Mouse (Mus musculus) thymus, postnatal 25 days (tissue): ENCODE data around the gene Sumf1.
A peak's percentile ranks its signal among the peaks of the same experiment; 100 is the strongest.

Experiments used
- DNase-seq: peaks from one replicate; pipeline ENCODE4 v3.0.0; 2022

Gene Sumf1

GRCm38 (mm10) chr6:108184847-108185684 lies at the start of gene Sumf1:
Sumf1 (minus strand) TSS chr6:108185582.
- DNase-seq: peak; percentile 85

- no peak for DNase-seq
These were observed 49.2 kb upstream of the Sumf1 start for GRCm38 (mm10) chr6:108234536-108234935.

- no peak for DNase-seq
These were observed 47.7 kb upstream of the Sumf1 start for GRCm38 (mm10) chr6:108233070-108233469.

GRCm38 (mm10) chr6:108231892-108232710 lies 46.7 kb upstream of the Sumf1 start:
- no peak for DNase-seq

- DNase-seq: no peak
These were observed 45.2 kb upstream of the Sumf1 start for GRCm38 (mm10) chr6:108230608-108231007.

- DNase-seq: no peak
These were observed 43.2 kb upstream of the Sumf1 start for GRCm38 (mm10) chr6:108228601-108229000.

- no peak for DNase-seq
These were observed 42.7 kb upstream of the Sumf1 start for GRCm38 (mm10) chr6:108228048-108228447.

- DNase-seq: no peak
These were observed 42.1 kb upstream of the Sumf1 start for GRCm38 (mm10) chr6:108227461-108227860.

GRCm38 (mm10) chr6:108226230-108226629 lies 40.8 kb upstream of the Sumf1 start:
- DNase-seq: no peak

- no peak for DNase-seq
These were observed 39.6 kb upstream of the Sumf1 start for GRCm38 (mm10) chr6:108225027-108225426.

- DNase-seq: no peak
These were observed 39.0 kb upstream of the Sumf1 start for GRCm38 (mm10) chr6:108224361-108224760.

GRCm38 (mm10) chr6:108222875-108223274 lies 37.5 kb upstream of the Sumf1 start:
- no peak for DNase-seq

- no peak for DNase-seq
These were observed 37.1 kb upstream of the Sumf1 start for GRCm38 (mm10) chr6:108222435-108222834.

- DNase-seq: no peak
These were observed 32.6 kb upstream of the Sumf1 start for GRCm38 (mm10) chr6:108217987-108218386.

GRCm38 (mm10) chr6:108216832-108217231 lies 31.4 kb upstream of the Sumf1 start:
- no peak for DNase-seq

GRCm38 (mm10) chr6:108216091-108216490 lies 30.7 kb upstream of the Sumf1 start:
- DNase-seq: no peak

- DNase-seq: peak; percentile 21
These were observed 29.0 kb upstream of the Sumf1 start for GRCm38 (mm10) chr6:108214294-108214925.

GRCm38 (mm10) chr6:108213481-108214293 lies 28.3 kb upstream of the Sumf1 start:
- peak; percentile 33 for DNase-seq

- DNase-seq: peak; percentile 98
These were observed 27.5 kb upstream of the Sumf1 start, which contains the start of gene Itpr1 for GRCm38 (mm10) chr6:108212881-108213295. Itpr1 (plus strand) TSS chr6:108213096.

- DNase-seq: peak; percentile 39
These were observed 26.8 kb upstream of the Sumf1 start for GRCm38 (mm10) chr6:108211896-108212880.
